Mouse (Mus musculus): Measurements from ENCODE around the gene Actr6.

The Actr6 gene

GRCm38 (mm10) chr10:89732001-89732794, at the start of gene Actr6:
Gene Actr6 (minus strand): TSS chr10:89732295.
- DNase-seq, result peak; percentile 93 to 96

- no peak for DNase-seq
Observed at GRCm38 (mm10) chr10:89776029-89776428, 43.9 kb upstream of the Actr6 start.

DNA sequence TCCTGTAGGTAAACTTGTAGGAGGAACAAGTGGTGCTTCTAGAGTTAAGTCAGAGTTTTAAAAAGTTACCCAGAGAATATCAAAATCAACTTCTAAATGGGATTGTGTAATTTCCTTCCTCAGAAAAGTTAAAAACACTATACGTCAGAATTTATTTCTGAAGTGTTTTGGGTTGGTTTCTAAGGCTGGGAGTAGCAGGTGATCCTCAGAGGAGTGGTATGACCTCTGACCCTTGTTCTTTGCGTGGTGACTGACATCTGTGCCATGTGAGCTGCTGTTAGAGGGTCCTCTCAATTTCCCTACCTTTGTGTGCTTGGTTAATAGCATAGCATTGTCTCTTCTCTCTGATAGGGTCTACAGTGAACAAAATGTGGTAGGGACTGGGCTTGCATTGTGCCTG, 39.8 kb upstream of the Actr6 start:
- no peak for DNase-seq

DNA sequence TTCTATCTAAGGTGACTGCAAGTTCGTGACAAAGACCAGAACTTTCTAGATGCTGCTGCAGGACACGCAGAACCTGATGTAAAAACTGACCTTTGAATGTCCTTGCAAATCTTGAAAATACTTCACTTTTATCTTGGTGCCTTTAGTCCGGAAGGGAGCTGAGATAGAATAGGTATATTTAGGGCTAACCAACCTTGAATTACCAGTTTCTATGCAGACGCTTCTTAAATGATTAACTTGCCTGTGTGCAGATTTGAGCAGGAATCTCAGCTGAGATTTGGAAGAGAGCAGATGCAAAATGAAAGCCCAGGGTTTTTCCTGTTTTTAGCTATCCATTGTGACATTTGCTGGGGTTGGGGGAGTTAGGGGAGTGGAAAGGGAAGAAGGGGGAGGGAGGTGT, 37.0 kb upstream of the Actr6 start:
- peak in 1 of 2 experiments; percentile 38 for DNase-seq

- no peak for DNase-seq
Observed at GRCm38 (mm10) chr10:89768352-89769020, 36.4 kb upstream of the Actr6 start.

DNA sequence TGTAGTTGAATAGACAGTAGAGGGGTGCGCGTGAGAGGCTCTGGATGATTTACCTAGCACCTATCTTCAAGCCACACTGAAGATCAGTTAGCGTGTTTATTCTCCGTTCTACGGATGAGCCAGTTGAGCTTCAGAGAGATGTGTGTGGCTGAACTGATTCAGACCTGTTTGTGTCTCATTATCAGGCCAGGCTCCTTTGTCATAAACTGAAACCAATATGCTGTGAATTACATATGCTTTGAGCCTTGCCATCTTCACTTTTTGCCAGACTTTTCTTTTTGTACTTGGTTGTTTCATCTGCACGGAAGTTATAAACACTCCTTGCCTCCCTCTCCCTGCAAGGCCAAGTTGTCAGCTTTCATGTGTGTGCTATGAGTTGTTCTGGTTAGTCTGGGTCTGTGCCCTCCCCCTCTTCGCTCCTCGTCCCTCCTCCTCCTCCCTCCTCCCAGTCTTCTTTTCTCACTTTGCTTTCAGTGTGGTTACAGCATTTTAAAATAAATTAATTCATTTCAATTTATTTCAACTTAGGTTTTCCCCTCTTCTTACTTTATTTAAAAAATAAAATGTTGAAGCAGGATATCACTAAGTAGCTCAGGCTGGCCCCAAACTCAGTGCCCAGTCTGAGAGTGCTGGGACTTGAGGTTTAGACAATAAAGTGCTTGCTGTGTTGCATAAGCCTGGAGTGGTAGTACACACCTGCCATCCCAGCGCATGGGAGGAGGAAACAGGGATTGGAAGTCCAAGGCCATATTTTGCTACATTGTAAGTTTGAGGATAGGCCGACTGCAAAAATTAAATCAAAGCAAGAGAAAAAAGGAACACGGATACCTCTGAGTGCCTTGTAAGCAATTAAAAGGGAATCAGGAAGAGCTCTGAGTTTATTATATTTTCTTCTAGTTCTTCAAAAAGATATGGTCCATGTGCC, 34.0 kb upstream of the Actr6 start:
- no peak for DNase-seq

DNA sequence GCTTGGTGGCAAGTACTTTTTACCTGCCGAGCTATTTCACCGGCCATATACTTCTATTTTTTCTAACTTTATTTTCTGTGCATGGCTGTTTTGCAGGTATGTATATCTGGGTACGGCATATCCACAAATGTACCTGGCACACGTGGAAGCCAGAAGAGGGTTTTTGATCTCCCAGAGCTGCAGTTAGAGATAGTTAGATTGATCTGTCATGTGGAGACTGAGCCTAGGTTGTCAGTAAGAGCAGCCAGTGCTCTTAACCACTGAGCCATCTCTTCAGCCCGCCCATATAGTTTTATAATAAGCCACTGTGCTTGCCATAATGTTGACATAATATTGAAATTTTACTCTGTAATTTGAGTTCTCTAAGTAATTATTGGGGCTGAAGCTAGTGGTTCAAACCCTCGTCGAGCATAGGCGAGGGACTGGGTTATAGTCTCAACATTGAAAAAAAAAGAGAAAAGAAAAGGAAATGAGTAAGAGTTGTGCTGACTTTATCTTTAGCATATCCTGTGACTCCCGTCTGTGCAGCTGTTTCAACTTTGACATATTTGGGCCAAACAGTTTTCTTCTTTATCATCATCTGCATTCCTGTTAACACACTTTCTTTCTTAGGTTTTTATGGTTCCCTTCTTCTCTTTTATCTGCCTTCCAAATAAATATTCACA, 32.5 kb upstream of the Actr6 start:
- DNase-seq, result no peak

DNA sequence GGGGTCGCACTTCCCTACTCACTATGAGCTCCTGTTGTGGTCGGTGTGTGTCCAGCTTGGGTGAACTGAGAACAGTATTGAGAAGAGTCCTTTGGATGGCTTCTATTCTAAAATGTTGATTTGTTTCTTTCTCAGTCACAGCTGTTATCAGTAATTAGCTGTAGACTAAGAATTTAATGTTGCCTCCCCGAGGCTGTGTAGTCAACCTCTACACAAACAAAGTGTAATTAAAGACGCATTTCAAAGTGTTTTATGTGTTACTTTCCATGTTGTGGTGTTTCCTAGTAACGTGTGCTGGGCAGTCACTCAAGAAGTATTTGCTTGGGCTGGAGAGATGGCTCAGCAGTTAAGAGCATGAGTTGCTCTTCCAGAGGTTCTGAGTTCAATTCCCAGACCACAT, 28.7 kb upstream of the Actr6 start:
- no peak for DNase-seq

GRCm38 (mm10) chr10:89755231-89755630, 23.1 kb upstream of the Actr6 start:
- no peak for DNase-seq

GRCm38 (mm10) chr10:89751069-89751468, 19.0 kb upstream of the Actr6 start:
- no peak for DNase-seq

GRCm38 (mm10) chr10:89748619-89749018, 16.5 kb upstream of the Actr6 start:
- no peak for DNase-seq

DNA sequence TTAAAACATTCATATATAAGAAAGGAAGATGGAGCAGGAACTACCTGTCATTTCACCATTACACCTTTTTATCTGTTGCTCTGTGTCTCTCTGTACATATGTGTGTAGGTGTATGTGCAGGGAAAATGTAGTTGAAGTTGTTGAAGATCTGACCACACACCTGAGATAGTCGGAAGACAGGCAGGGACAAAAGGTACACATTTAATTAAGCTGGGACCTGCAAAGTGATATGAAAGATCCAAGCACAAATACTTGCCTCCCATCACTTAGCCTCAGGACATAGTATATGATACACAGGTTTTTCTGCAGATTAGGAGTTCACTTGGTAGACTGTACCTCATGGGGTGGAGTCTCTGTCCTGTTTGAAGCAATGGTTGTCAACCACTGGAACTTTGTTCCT, 15.8 kb upstream of the Actr6 start:
- no peak for DNase-seq

- DNase-seq, result no peak
Observed at GRCm38 (mm10) chr10:89747221-89747905, 15.3 kb upstream of the Actr6 start.

DNA sequence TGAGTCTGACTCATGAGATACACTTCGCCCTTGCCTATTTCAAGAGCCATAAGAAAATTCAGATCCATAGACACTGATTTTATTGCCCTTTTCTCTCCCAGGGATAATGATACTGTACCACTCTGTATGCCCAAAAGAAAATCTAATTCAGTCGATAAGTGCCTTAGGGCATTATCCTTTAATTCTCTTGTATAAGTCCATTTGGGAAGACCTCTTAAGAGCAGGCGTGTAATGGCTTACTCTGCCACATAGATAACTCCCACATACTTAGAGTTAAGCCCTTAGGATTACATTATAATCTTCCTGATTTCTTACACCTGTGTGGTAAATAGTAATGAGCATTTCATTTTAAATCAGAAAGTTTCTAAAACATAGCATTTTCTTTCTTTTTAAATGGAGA, 14.5 kb upstream of the Actr6 start:
- no peak for DNase-seq

DNA sequence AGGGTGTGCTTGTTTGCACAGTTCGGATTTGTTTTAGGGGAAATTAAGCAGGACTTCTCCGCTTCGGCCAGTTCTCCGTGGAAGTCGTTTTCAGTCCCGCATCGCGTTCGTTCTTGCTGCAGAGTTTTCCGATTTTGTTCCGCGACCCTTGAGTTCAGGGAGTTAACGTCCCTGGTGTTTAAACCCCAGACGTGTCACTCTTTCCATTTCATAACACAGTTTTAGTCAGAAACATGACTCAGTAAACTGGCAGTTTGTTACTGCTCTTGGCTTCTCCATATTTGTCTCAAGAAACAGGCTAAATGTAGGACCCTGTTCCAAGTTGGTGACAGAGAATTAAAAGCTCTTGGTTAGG, 13.5 kb upstream of the Actr6 start:
- DNase-seq, result no peak

- peak; percentile 85 to 92 for DNase-seq
Observed at GRCm38 (mm10) chr10:89744871-89745665, 13.0 kb upstream of the Actr6 start, which contains the start of gene Uhrf1bp1l. Gene Uhrf1bp1l (plus strand): TSS chr10:89744991.

- DNase-seq, result no peak
Observed at GRCm38 (mm10) chr10:89744341-89744740, 12.2 kb upstream of the Actr6 start.

DNA sequence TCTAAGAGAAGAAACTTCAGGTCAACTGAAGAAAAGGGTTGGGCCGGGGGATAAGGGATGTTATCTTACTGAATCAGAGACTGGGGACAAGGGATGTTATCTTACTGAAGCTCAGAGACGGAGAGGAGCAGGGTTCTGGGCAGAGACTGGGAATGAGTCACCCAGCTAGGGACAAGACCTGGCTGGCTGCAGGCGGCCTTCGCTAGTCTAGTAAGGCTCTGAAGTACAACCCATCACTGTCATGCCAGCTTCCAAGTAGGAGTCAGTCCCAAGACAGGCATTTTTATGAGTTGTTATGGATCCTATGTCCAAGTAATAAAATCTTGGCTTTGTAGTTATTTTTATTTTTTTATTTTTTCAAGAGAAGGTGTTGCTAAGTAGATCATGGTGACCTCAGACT, 11.2 kb upstream of the Actr6 start:
- no peak for DNase-seq

DNA sequence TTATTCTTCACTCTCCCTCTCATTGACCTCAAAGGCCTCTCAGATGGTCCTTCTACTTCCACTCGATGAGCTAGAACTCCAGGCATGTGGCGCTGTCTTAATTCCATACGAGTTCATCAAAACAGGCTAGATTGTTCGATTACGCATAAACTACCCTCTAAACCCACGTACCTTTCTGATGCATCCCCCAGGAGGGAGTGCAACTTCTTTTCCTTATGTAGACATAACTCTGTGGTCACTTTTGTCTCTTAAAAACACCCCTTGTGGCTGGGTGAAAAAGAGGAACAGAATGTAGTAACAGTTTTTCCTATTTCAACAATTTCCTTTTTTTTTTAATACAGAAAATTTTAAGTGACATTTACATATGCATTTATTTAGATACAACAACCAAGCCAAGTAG, 8.9 kb upstream of the Actr6 start:
- DNase-seq, result no peak

GRCm38 (mm10) chr10:89739703-89740102, 7.6 kb upstream of the Actr6 start:
- no peak for DNase-seq

DNA sequence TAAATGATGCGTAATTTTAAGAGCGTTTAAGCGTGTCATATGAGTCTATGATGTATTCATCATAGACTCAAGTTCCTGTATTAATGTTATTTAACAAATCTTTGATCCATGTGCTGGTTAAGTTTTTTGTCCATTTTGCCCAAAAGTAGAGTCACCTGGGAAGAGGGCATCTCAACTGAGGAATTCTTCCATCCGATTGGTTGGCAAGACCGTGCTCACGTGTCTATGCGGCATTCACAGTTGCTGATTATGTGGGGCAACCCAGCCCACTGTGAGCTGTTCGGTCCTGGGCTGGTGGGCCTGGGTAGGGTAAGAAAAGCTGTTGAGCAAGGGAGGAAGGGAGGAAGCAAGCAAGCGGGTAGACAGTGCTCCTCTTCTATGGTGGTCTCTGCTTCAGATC, 6.3 kb upstream of the Actr6 start:
- no peak for DNase-seq
